Mouse (Mus musculus): ENCODE results near the gene Efl1. TPM values are rescaled to one million over a fixed set of nuclear protein-coding genes. Genes with fewer than 3 reads are reported as not detected.

Gene Efl1
- polyA plus RNA-seq, 1 experiment = 5.8 TPM

DNA sequence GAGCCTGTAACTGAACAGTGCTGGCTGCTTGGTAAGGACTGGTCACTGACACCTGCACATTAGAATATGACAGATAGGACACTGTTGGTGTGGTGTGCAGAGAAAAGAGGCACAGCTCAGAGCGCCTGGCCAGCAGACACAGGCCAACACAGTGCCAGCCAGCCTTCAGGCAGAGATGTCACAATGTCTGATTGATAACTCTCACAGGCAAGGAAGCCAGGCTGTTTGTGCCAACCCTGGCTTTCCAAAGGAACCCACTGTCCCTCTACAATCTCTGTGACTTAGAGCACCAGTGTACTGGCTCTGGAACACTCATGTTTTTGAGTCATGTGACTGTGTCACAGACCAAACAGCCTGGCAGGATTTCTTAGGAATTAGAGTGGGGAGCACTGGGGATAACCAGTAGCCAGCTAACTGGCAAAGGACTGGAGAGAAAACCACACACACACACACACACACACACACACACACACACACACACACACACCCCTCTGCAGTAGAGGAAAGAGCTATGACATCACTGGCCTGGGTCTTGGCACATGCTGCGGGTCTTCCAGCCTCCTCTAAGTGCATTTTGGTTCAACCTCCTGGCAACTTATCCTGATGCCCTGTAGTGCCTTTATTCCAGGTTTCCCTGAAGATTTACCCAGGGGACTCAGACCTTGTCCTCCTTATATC is 137.7 kb downstream of the Efl1 start:
- no peaks in the 10 kb centered on the region for H3K27me3 ChIP-seq (replicated peaks; ENCODE audit: control insufficient read depth, insufficient read depth, low read length)
- no peaks in the 10 kb centered on the region for H3K36me3 ChIP-seq (ENCODE audit: control insufficient read depth, insufficient read depth, low read length)
- H3K27ac ChIP-seq (ENCODE audit: insufficient read depth, low read depth, low read length) = no peak overlapping the region
- 85% methylated on average over 2 of the region's 2 CpGs for WGBS
- DNase-seq = peak; percentile 17
- no peaks in the 10 kb centered on the region; the same call in 1 of the 2 replicates for H3K4me1 ChIP-seq (ENCODE audit: control insufficient read depth, insufficient read depth, low read length)
- no peak overlapping the region for H3K4me3 ChIP-seq (ENCODE audit: insufficient read depth, low read depth, low read length)
- TF ChIP-seq CTCF (conservative IDR thresholded peaks at IDR 0.05; ENCODE audit: insufficient read depth, insufficient read length, low read depth, low read length) = no peak
- TF ChIP-seq POLR2A (IDR thresholded peaks at IDR 0.05; ENCODE audit: low read depth, low read length) = no peak

- H3K36me3 ChIP-seq (ENCODE audit: control insufficient read depth, insufficient read depth, low read length) = no peaks in the 10 kb centered on the region
- no peaks in the 10 kb centered on the region for H3K27me3 ChIP-seq (replicated peaks; ENCODE audit: control insufficient read depth, insufficient read depth, low read length)
- no peaks in the 10 kb centered on the region for H3K4me1 ChIP-seq (ENCODE audit: control insufficient read depth, insufficient read depth, low read length)
- no peak overlapping the region for H3K4me3 ChIP-seq (ENCODE audit: insufficient read depth, low read depth, low read length)
- DNase-seq = no peak
- H3K27ac ChIP-seq (ENCODE audit: insufficient read depth, low read depth, low read length) = no peak overlapping the region
- no peak for TF ChIP-seq CTCF (conservative IDR thresholded peaks at IDR 0.05; ENCODE audit: insufficient read depth, insufficient read length, low read depth, low read length)
- TF ChIP-seq POLR2A (IDR thresholded peaks at IDR 0.05; ENCODE audit: low read depth, low read length) = no peak
- 42% methylated on average over 2 of the region's 2 CpGs for WGBS
Measured at GRCm38 (mm10) chr7:82792644-82793043, 144.2 kb downstream of the Efl1 start.

GRCm38 (mm10) chr7:82793111-82793510 is 144.7 kb downstream of the Efl1 start:
- no peaks in the 10 kb centered on the region for H3K36me3 ChIP-seq (ENCODE audit: control insufficient read depth, insufficient read depth, low read length)
- H3K4me3 ChIP-seq (ENCODE audit: insufficient read depth, low read depth, low read length) = no peak overlapping the region
- H3K27ac ChIP-seq (ENCODE audit: insufficient read depth, low read depth, low read length) = no peak overlapping the region
- TF ChIP-seq CTCF (conservative IDR thresholded peaks at IDR 0.05; ENCODE audit: insufficient read depth, insufficient read length, low read depth, low read length) = no peak
- no peak for TF ChIP-seq POLR2A (IDR thresholded peaks at IDR 0.05; ENCODE audit: low read depth, low read length)
- H3K4me1 ChIP-seq (ENCODE audit: control insufficient read depth, insufficient read depth, low read length) = no peaks in the 10 kb centered on the region
- WGBS = 100% methylated on average over 1 of the region's 1 CpGs
- no peak for DNase-seq
- H3K27me3 ChIP-seq (replicated peaks; ENCODE audit: control insufficient read depth, insufficient read depth, low read length) = no peaks in the 10 kb centered on the region

GRCm38 (mm10) chr7:82794542-82794941 is 146.1 kb downstream of the Efl1 start:
- Histone ChIP-seq H3K4me3 (ENCODE audit: insufficient read depth, low read depth, low read length) (no peak overlapping the region), H3K4me1 (ENCODE audit: control insufficient read depth, insufficient read depth, low read length) (no peaks in the 10 kb centered on the region), H3K27me3 (replicated peaks; ENCODE audit: control insufficient read depth, insufficient read depth, low read length) (no peaks in the 10 kb centered on the region), H3K36me3 (ENCODE audit: control insufficient read depth, insufficient read depth, low read length) (no peaks in the 10 kb centered on the region), H3K27ac (ENCODE audit: insufficient read depth, low read depth, low read length) (no peak overlapping the region)
- WGBS = 28% methylated on average over 1 of the region's 1 CpGs
- TF ChIP-seq CTCF (conservative IDR thresholded peaks at IDR 0.05; ENCODE audit: insufficient read depth, insufficient read length, low read depth, low read length) (no peak), POLR2A (IDR thresholded peaks at IDR 0.05; ENCODE audit: low read depth, low read length) (no peak)
- no peak for DNase-seq

GRCm38 (mm10) chr7:82802206-82802605 is 153.8 kb downstream of the Efl1 start:
- Histone ChIP-seq H3K27me3 (replicated peaks; ENCODE audit: control insufficient read depth, insufficient read depth, low read length) (no peaks in the 10 kb centered on the region), H3K36me3 (ENCODE audit: control insufficient read depth, insufficient read depth, low read length) (no peaks in the 10 kb centered on the region), H3K4me1 (ENCODE audit: control insufficient read depth, insufficient read depth, low read length) (no peaks in the 10 kb centered on the region), H3K4me3 (ENCODE audit: insufficient read depth, low read depth, low read length) (no peak overlapping the region), H3K27ac (ENCODE audit: insufficient read depth, low read depth, low read length) (no peak overlapping the region)
- 36% methylated on average over 4 of the region's 4 CpGs for WGBS
- no peak for DNase-seq
- TF ChIP-seq CTCF (conservative IDR thresholded peaks at IDR 0.05; ENCODE audit: insufficient read depth, insufficient read length, low read depth, low read length) = no peak
- no peak for TF ChIP-seq POLR2A (IDR thresholded peaks at IDR 0.05; ENCODE audit: low read depth, low read length)

GRCm38 (mm10) chr7:82808257-82808656 is 159.8 kb downstream of the Efl1 start:
- DNase-seq = peak; percentile 13
- H3K27ac ChIP-seq (ENCODE audit: insufficient read depth, low read depth, low read length) = no peak overlapping the region
- WGBS = 46% methylated on average over 4 of the region's 4 CpGs
- H3K4me3 ChIP-seq (ENCODE audit: insufficient read depth, low read depth, low read length) = no peak overlapping the region
- TF ChIP-seq CTCF (conservative IDR thresholded peaks at IDR 0.05; ENCODE audit: insufficient read depth, insufficient read length, low read depth, low read length) (no peak), POLR2A (IDR thresholded peaks at IDR 0.05; ENCODE audit: low read depth, low read length) (no peak)
- H3K4me1 ChIP-seq (ENCODE audit: control insufficient read depth, insufficient read depth, low read length) = no peaks in the 10 kb centered on the region
- no peaks in the 10 kb centered on the region for H3K27me3 ChIP-seq (replicated peaks; ENCODE audit: control insufficient read depth, insufficient read depth, low read length)
- H3K36me3 ChIP-seq (ENCODE audit: control insufficient read depth, insufficient read depth, low read length) = no peaks in the 10 kb centered on the region

GRCm38 (mm10) chr7:82809126-82809525 is 160.7 kb downstream of the Efl1 start:
- WGBS = 68% methylated on average over 5 of the region's 5 CpGs
- no peak for DNase-seq

More at GRCm38 (mm10) chr7:82809126-82809525, 160.7 kb downstream of the Efl1 start:
- Histone ChIP-seq H3K4me1 (ENCODE audit: control insufficient read depth, insufficient read depth, low read length) (no peaks in the 10 kb centered on the region), H3K4me3 (ENCODE audit: insufficient read depth, low read depth, low read length) (no peak overlapping the region), H3K27ac (ENCODE audit: insufficient read depth, low read depth, low read length) (no peak overlapping the region), H3K36me3 (ENCODE audit: control insufficient read depth, insufficient read depth, low read length) (no peaks in the 10 kb centered on the region), H3K27me3 (replicated peaks; ENCODE audit: control insufficient read depth, insufficient read depth, low read length) (no peaks in the 10 kb centered on the region)
- TF ChIP-seq CTCF (conservative IDR thresholded peaks at IDR 0.05; ENCODE audit: insufficient read depth, insufficient read length, low read depth, low read length) (no peak), POLR2A (IDR thresholded peaks at IDR 0.05; ENCODE audit: low read depth, low read length) (no peak)
